Mouse (Mus musculus) thymus, adult 2 months (tissue): ENCODE measurements around the gene Ccdc12.

ENCODE experiments used
- CTCF ChIP-seq: fragments of 200-500 bp; IDR thresholded peaks from 2 replicates; pipeline ENCODE4 v1.5.1; 2012; ENCODE audit warnings: mild to moderate bottlenecking, control low read depth, low read length, moderate library complexity, borderline replicate concordance; ENCODE audit not compliant: control insufficient read depth, poor library complexity, insufficient read depth; ENCODE audit errors: extremely low read depth
- POLR2A ChIP-seq: fragments of 200-500 bp; IDR thresholded peaks from 2 replicates; pipeline ENCODE4 v1.6.1; 2012; ENCODE audit warnings: mild to moderate bottlenecking, low read length, control low read depth, moderate library complexity; ENCODE audit not compliant: control insufficient read depth, poor library complexity, insufficient read depth; ENCODE audit errors: extremely low read depth

- no peak for TF ChIP-seq POLR2A
- TF ChIP-seq CTCF, result no peak
Measured at GRCm38 (mm10) chr9:110681817-110682216, 25.5 kb downstream of the Ccdc12 start.
